Mouse (Mus musculus): ENCODE measurements at regions not wholly inside any gene's neighbourhood (a gene's known extent, or its start where the extent isn't known, plus 50 kb on each side); places are given as distances from the start of the nearest gene placed in this dataset.

GRCm38 (mm10) chr19:21104462-21104936, 150.5 kb upstream of the Tmc1 start:
- no peaks in the 10 kb centered on the region for H3K27me3 ChIP-seq (replicated peaks; ENCODE audit: control insufficient read depth, insufficient read depth, low read length)
- H3K4me1 ChIP-seq (replicated peaks; ENCODE audit: control insufficient read depth, insufficient read depth, low read length) = no peaks in the 10 kb centered on the region
- no peaks in the 10 kb centered on the region for H3K36me3 ChIP-seq (ENCODE audit: control insufficient read depth, insufficient read depth, low read length)
- no peaks in the 10 kb centered on the region for H3K9me3 ChIP-seq (ENCODE audit: control insufficient read depth, low read length)
- no peak overlapping the region for H3K4me3 ChIP-seq (ENCODE audit: low read depth, low read length)
- ATAC-seq (replicated peaks; ENCODE audit: low FRiP score) = peak; percentile 89
- 0 out of 2 replicates have a peak overlapping the region, but pooled peaks have one; percentile 5 for H3K27ac ChIP-seq (ENCODE audit: low read depth, low read length)
- H3K4me2 ChIP-seq = peak overlapping the region; percentile 35
- WGBS = 50% methylated on average over 8 of the region's 8 CpGs
- DNase-seq (ENCODE audit: low spot score) = no peak
- H3K9ac ChIP-seq (ENCODE audit: low read depth, low read length) = no peak overlapping the region

DNA sequence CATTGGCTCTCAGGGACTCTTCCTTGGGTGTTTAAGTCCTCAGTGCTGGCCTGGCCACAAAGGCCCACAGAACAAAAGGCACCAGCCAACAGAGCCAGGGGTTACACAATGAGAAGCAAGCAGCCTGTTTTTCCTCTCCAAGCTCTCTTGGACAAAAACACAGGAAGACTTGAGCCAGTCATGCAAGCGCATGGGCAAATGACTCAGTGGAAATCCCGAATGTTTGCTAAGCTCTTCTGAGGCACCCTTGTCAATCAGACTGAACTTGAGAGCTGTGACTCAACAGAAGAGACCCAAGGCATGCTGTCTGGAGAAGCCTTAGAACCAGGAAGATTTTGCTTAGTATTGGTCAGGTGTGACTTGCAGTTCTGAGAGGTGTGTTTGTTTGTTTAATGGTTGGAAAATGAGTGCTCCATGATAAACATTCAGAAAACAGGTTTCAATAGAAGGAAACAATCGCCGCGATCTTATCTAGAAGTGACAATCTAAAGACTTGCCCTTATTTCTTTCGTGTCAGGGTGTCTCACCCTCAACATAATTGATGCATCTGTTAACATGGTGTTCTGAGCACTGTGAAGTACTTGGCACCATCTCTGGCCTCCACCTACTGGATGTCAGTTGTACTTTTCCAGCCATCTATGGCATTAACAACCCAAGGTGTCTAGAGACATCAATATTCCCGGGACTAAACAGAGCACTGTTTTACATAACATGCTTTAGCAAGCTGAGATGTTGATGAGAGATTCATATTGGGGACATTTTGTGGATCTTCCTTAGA, 124.0 kb upstream of the Tmc1 start:
- Histone ChIP-seq H3K4me1 (replicated peaks; ENCODE audit: control insufficient read depth, insufficient read depth, low read length) (no peaks in the 10 kb centered on the region), H3K4me3 (ENCODE audit: low read depth, low read length) (no peak overlapping the region), H3K27ac (ENCODE audit: low read depth, low read length) (no peak overlapping the region), H3K9me3 (ENCODE audit: control insufficient read depth, low read length) (no peaks in the 10 kb centered on the region), H3K36me3 (ENCODE audit: control insufficient read depth, insufficient read depth, low read length) (no peaks in the 10 kb centered on the region), H3K27me3 (replicated peaks; ENCODE audit: control insufficient read depth, insufficient read depth, low read length) (no peaks in the 10 kb centered on the region), H3K9ac (ENCODE audit: low read depth, low read length) (no peak overlapping the region), H3K4me2 (no peak overlapping the region)
- DNase-seq (ENCODE audit: low spot score) = no peak
- 79% methylated on average over 7 of the region's 7 CpGs for WGBS
- ATAC-seq (replicated peaks; ENCODE audit: low FRiP score) = no peak

DNA sequence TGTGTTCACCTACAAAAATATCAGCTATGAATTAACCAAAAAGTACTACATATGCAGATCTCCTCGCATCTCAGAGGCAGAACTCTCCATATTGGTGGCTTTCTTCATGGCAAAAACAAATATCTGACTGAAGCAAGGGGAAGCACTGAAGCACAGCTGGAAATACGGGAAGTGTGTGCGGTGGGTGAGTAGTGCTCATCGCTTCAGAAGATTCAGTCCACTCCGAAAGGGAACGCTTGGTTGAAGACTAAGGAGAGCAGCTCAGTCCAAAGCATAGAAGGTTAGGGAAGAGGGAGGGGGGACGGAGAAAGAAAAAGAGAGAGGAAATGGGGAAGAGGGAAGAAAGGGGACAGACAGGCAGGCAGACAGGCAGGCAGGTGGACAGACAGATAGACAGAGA, 114.4 kb upstream of the Tmc1 start:
- Histone ChIP-seq H3K9me3 (ENCODE audit: control insufficient read depth, low read length) (no peaks in the 10 kb centered on the region), H3K27ac (ENCODE audit: low read depth, low read length) (no peak overlapping the region), H3K27me3 (replicated peaks; ENCODE audit: control insufficient read depth, insufficient read depth, low read length) (no peaks in the 10 kb centered on the region), H3K4me2 (no peak overlapping the region), H3K4me3 (ENCODE audit: low read depth, low read length) (no peak overlapping the region), H3K36me3 (ENCODE audit: control insufficient read depth, insufficient read depth, low read length) (no peaks in the 10 kb centered on the region), H3K4me1 (replicated peaks; ENCODE audit: control insufficient read depth, insufficient read depth, low read length) (no peaks in the 10 kb centered on the region), H3K9ac (ENCODE audit: low read depth, low read length) (no peak overlapping the region)
- WGBS = 82% methylated on average over 7 of the region's 7 CpGs
- ATAC-seq (replicated peaks; ENCODE audit: low FRiP score) (no peak), DNase-seq (ENCODE audit: low spot score) (no peak)

DNA sequence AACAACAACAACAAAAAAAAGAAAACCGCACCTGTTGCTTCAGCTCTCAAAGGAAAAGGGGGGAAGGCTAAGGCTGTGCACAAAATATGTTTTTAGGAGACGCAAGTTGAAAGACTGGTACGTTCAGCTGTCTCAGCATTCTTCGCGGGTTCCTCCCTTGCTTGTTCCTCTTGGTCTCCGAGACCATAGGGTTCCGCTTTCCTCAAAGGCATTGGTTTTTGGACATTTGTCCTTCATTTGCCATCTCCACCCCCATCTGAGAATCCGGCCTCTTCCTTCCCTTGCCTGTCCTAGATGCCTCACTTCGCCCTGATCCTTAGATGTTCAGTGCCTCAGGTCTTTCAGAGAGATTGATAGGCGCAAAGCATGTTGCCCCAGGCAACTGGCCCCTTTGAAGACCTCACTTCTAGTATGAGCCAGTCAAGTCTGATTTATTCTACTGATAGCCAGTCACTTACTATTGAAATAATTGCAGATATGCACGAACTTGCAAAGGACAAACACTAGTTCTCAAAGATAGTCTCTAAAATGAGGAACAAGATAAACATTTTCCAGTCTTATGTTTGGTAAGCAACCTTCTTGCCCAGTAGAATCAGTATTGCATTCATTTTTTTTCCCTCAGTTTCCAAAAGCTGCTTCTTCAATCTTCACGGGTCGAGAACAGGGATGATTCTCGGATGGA, 112.6 kb upstream of the Tmc1 start:
- ATAC-seq (replicated peaks; ENCODE audit: low FRiP score) (no peak), DNase-seq (ENCODE audit: low spot score) (no peak)
- no peaks in the 10 kb centered on the region for H3K27me3 ChIP-seq (replicated peaks; ENCODE audit: control insufficient read depth, insufficient read depth, low read length)
- H3K4me1 ChIP-seq (replicated peaks; ENCODE audit: control insufficient read depth, insufficient read depth, low read length) = no peaks in the 10 kb centered on the region
- H3K36me3 ChIP-seq (ENCODE audit: control insufficient read depth, insufficient read depth, low read length) = no peaks in the 10 kb centered on the region
- H3K9me3 ChIP-seq (ENCODE audit: control insufficient read depth, low read length) = no peaks in the 10 kb centered on the region
- H3K27ac ChIP-seq (ENCODE audit: low read depth, low read length) = no peak overlapping the region
- H3K4me3 ChIP-seq (ENCODE audit: low read depth, low read length) = no peak overlapping the region
- no peak overlapping the region for H3K4me2 ChIP-seq
- H3K9ac ChIP-seq (ENCODE audit: low read depth, low read length) = no peak overlapping the region
- 76% methylated on average over 14 of the region's 14 CpGs for WGBS

- H3K4me3 ChIP-seq (ENCODE audit: low read depth, low read length) = no peak overlapping the region
- H3K4me2 ChIP-seq = no peak overlapping the region
- no peaks in the 10 kb centered on the region for H3K4me1 ChIP-seq (replicated peaks; ENCODE audit: control insufficient read depth, insufficient read depth, low read length)
- H3K27me3 ChIP-seq (replicated peaks; ENCODE audit: control insufficient read depth, insufficient read depth, low read length) = no peaks in the 10 kb centered on the region
- no peak overlapping the region for H3K27ac ChIP-seq (ENCODE audit: low read depth, low read length)
- H3K9ac ChIP-seq (ENCODE audit: low read depth, low read length) = no peak overlapping the region
- DNase-seq (ENCODE audit: low spot score) (no peak), ATAC-seq (replicated peaks; ENCODE audit: low FRiP score) (no peak)
- WGBS = 91% methylated on average over 3 of the region's 3 CpGs
- no peaks in the 10 kb centered on the region for H3K9me3 ChIP-seq (ENCODE audit: control insufficient read depth, low read length)
- no peaks in the 10 kb centered on the region for H3K36me3 ChIP-seq (ENCODE audit: control insufficient read depth, insufficient read depth, low read length)
Observed at GRCm38 (mm10) chr19:21064902-21065301, 110.9 kb upstream of the Tmc1 start.

DNA sequence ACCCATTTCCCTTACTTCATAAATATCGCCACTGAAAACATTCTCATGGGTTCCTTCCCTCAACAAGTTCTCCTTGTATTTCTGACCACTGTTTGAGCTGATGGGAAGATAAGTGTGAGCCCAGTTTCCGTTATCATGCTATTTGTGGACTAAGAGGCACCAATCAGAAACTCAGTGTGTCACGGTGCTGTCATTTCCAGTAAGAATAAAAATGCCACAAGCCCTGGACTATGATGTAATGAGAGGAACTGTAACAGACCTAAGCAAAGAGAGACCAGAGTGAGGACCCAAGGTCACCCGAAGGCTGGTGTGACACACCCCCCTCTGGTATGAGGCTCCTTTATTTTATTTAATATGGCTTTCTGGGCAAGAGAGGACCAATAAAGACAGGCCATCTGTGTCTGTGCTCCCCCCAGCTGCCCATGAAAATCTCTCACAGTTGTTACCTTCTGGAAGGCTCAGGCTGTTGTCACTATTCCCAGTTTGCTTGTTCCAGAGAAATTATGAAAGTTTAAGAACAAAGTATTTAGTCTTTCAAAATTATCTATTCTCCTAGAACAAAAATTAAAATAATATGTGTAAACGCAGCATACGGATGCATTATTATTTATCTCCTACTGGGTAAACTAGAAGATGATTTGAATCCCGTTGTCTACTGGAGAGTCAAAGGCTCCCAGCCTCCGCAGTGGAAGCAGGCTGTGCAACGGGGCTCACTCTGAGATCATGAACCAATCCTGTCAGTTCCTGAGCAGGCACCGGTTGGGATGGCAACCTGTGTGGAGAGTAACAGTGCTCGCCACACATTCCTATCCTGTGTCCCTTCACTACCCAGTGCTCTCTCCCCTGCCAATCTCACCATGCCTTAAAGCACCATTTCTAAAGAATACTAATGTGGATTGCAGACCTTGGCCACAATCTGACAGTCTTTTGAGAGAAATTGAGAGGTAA, 99.9 kb upstream of the Tmc1 start:
- 63% methylated on average over 11 of the region's 11 CpGs for WGBS
- Histone ChIP-seq H3K36me3 (ENCODE audit: control insufficient read depth, insufficient read depth, low read length) (no peaks in the 10 kb centered on the region), H3K27me3 (replicated peaks; ENCODE audit: control insufficient read depth, insufficient read depth, low read length) (no peaks in the 10 kb centered on the region), H3K4me3 (ENCODE audit: low read depth, low read length) (no peak overlapping the region), H3K4me1 (replicated peaks; ENCODE audit: control insufficient read depth, insufficient read depth, low read length) (0 out of 2 replicates have a peak, but pooled peaks cover 5% of the 10 kb centered on the region), H3K4me2 (no peak overlapping the region), H3K27ac (ENCODE audit: low read depth, low read length) (no peak overlapping the region), H3K9me3 (ENCODE audit: control insufficient read depth, low read length) (no peaks in the 10 kb centered on the region), H3K9ac (ENCODE audit: low read depth, low read length) (no peak overlapping the region)
- ATAC-seq (replicated peaks; ENCODE audit: low FRiP score) (no peak), DNase-seq (ENCODE audit: low spot score) (no peak)

DNA sequence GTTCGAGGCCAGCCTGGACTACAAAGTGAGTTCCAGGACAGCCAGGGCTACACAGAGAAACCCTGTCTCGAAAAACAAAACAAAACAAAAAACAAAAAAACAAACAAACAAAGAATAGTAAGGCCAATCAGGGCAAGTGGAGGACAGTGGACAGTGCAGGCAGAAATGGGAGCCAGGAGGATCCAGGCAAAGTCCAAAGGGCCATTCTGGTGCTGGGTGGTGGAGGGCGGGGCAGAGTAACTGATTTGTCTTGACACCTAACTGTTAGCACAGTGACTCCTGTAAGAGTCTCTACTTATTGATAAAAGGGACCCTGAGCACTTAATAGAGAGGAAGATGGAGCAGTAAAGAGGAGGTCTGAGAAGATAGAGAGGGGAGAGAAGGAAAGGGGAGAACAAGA, 98.8 kb upstream of the Tmc1 start:
- Histone ChIP-seq H3K27me3 (replicated peaks; ENCODE audit: control insufficient read depth, insufficient read depth, low read length) (no peaks in the 10 kb centered on the region), H3K9ac (ENCODE audit: low read depth, low read length) (no peak overlapping the region), H3K4me3 (ENCODE audit: low read depth, low read length) (no peak overlapping the region), H3K27ac (ENCODE audit: low read depth, low read length) (no peak overlapping the region), H3K36me3 (ENCODE audit: control insufficient read depth, insufficient read depth, low read length) (no peaks in the 10 kb centered on the region), H3K9me3 (ENCODE audit: control insufficient read depth, low read length) (no peaks in the 10 kb centered on the region), H3K4me1 (replicated peaks; ENCODE audit: control insufficient read depth, insufficient read depth, low read length) (0 out of 2 replicates have a peak, but pooled peaks cover 5% of the 10 kb centered on the region), H3K4me2 (no peak overlapping the region)
- no peak for DNase-seq (ENCODE audit: low spot score)
- WGBS = 78% methylated on average over 3 of the region's 3 CpGs
- ATAC-seq (replicated peaks; ENCODE audit: low FRiP score) = no peak

DNA sequence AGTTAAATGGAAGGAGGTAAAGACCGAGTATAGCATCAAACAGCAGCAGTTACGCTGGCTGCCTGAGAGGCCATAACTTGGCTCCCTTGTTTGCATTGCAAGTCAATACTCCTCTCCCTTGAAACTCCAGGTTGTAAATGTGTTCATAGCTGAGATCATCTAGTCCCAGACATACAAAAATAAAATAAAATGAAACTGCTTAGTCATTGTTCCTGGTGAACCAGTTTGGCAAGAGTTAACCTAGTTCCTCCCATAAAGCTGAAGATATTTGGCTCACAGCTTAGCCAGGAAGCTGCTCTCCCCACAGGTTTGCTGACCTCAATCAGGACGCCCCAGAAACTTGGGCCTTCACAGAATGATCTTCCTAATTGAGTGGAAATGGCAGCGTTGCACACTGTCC, 97.9 kb upstream of the Tmc1 start:
- ATAC-seq (replicated peaks; ENCODE audit: low FRiP score) = no peak
- Histone ChIP-seq H3K36me3 (ENCODE audit: control insufficient read depth, insufficient read depth, low read length) (no peaks in the 10 kb centered on the region), H3K27ac (ENCODE audit: low read depth, low read length) (no peak overlapping the region), H3K4me1 (replicated peaks; ENCODE audit: control insufficient read depth, insufficient read depth, low read length) (0 out of 2 replicates have a peak, but pooled peaks cover 5% of the 10 kb centered on the region), H3K9me3 (ENCODE audit: control insufficient read depth, low read length) (no peaks in the 10 kb centered on the region), H3K4me3 (ENCODE audit: low read depth, low read length) (no peak overlapping the region), H3K27me3 (replicated peaks; ENCODE audit: control insufficient read depth, insufficient read depth, low read length) (no peaks in the 10 kb centered on the region), H3K4me2 (no peak overlapping the region), H3K9ac (ENCODE audit: low read depth, low read length) (no peak overlapping the region)
- 63% methylated on average over 4 of the region's 4 CpGs for WGBS
- DNase-seq (ENCODE audit: low spot score) = no peak

All from liver, embryonic 11.5 days (tissue).